Mouse (Mus musculus) CH12.LX (cell line): ENCODE data around the gene Smc1b.

Experiments
- BHLHE40 ChIP-seq: IDR thresholded peaks from 2 replicates; pipeline ENCODE4 v1.6.1; 2011; ENCODE audit warnings: mild to moderate bottlenecking, low read depth, low read length, improper control_type of control experiment
- CTCF ChIP-seq, 2 experiments: IDR thresholded peaks in 1 of 2; conservative IDR thresholded peaks in 1 of 2; 2 replicates each; pipeline ENCODE4 v1.5.1; 2011 to 2012; ENCODE audit warnings: low read depth in 2 of 2, low read length in 2 of 2, improper control_type of control experiment in 1 of 2, inconsistent platforms in 1 of 2, mild to moderate bottlenecking in 1 of 2, moderate library complexity in 1 of 2
- E2F4 ChIP-seq: IDR thresholded peaks from 2 replicates; pipeline ENCODE4 v1.6.1; 2011; ENCODE audit warnings: low read depth, low read length, improper control_type of control experiment; ENCODE audit not compliant: insufficient replicate concordance
- EP300 ChIP-seq: IDR thresholded peaks from 2 replicates; pipeline ENCODE4 v1.6.1; 2011; ENCODE audit warnings: low read length, improper control_type of control experiment
- GABPA ChIP-seq: IDR thresholded peaks from 2 replicates; pipeline ENCODE4 v1.6.1; 2012; ENCODE audit warnings: low read depth, low read length, improper control_type of control experiment, inconsistent platforms; ENCODE audit not compliant: insufficient replicate concordance
- MXI1 ChIP-seq: IDR thresholded peaks from 2 replicates; pipeline ENCODE4 v1.6.1; 2011; ENCODE audit warnings: mild to moderate bottlenecking, low read depth, low read length, improper control_type of control experiment
- POLR2A ChIP-seq: IDR thresholded peaks from 2 replicates; pipeline ENCODE4 v1.6.1; 2011; ENCODE audit warnings: low read depth, mild to moderate bottlenecking, improper control_type of control experiment, low read length
- POLR2AphosphoS2 ChIP-seq: IDR thresholded peaks from 2 replicates; pipeline ENCODE4 v1.6.1; 2011; ENCODE audit warnings: low read depth, low read length, improper control_type of control experiment
- SMC3 ChIP-seq: IDR thresholded peaks from 2 replicates; pipeline ENCODE4 v1.6.1; 2011; ENCODE audit warnings: low read depth, low read length, improper control_type of control experiment
- USF1 ChIP-seq: IDR thresholded peaks from 2 replicates; pipeline ENCODE4 v1.6.1; 2014; ENCODE audit warnings: low read depth, mild to moderate bottlenecking, inconsistent platforms, low read length, improper control_type of control experiment
- ZKSCAN1 ChIP-seq: IDR thresholded peaks from 2 replicates; pipeline ENCODE4 v1.6.1; 2012; ENCODE audit warnings: low read depth, inconsistent platforms, low read length, improper control_type of control experiment, borderline replicate concordance
- ZNF384 ChIP-seq: IDR thresholded peaks from 2 replicates; pipeline ENCODE4 v1.6.1; 2012; ENCODE audit warnings: low read depth, low read length, improper control_type of control experiment, inconsistent platforms

DNA sequence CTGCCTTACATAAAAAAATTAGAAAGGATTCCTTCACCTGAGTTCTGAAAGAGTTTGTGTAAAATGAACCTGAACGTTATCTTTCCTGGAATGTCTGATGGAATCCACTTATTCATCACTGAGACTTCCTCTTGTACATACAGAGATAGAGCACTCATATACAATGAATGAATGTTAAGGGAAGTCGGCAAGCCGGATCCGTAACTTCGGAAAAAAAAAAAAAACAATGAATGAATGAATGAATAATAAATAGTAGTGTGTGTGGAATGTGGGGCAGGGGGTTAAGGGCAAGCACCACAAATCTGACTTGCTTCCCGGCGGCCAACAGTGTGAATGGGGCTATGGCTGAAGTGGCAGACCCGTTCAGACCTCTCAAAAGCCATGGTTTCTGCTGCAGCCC is 45.8 kb upstream of the Smc1b start:
- TF ChIP-seq E2F4 (no peak), CTCF (conservative IDR thresholded peaks at IDR 0.05 in 1 of 2, IDR thresholded peaks at IDR 0.05 in 1 of 2; ENCODE audit: low read depth in 2 of 2, low read length in 2 of 2) (no peak), EP300 (no peak), POLR2AphosphoS2 (no peak), ZNF384 (no peak), GABPA (no peak), USF1 (no peak), ZKSCAN1 (no peak), MXI1 (no peak), POLR2A (no peak), SMC3 (no peak), BHLHE40 (no peak)
